Mouse (Mus musculus) large intestine, adult 2 months (tissue): ENCODE results near the gene Gpatch1. TPM values are rescaled to one million over a fixed set of nuclear protein-coding genes. Genes with fewer than 3 reads are reported as not detected.
"Not testable (repeated sequence)": the region's sequence is repeated elsewhere in the genome, so short reads cannot be mapped to it uniquely, and the experiment has no call there.

Experiments
- DNase-seq: peaks from one replicate; pipeline ENCODE4 v3.0.0-alpha.2; 2012; ENCODE audit warnings: low read depth, low spot score
- WGBS: fragments of 180-500 bp; shearing (Covaris S2); methylation state at CpG from one replicate; pipeline ENCODE4 v1.1.7; 2018; 5-methylcytosine and 5-hydroxymethylcytosine counted together
- polyA plus RNA-seq: library from polyadenylated mRNA; depleted of rRNA; stranded (reverse); fragments of >200 nt; gene quantifications from 2 replicates; pipeline ENCODE4 v1.2.3, GENCODE M21; 2012

The Gpatch1 gene
- polyA plus RNA-seq, 1 experiment, result 3.3 TPM

DNA sequence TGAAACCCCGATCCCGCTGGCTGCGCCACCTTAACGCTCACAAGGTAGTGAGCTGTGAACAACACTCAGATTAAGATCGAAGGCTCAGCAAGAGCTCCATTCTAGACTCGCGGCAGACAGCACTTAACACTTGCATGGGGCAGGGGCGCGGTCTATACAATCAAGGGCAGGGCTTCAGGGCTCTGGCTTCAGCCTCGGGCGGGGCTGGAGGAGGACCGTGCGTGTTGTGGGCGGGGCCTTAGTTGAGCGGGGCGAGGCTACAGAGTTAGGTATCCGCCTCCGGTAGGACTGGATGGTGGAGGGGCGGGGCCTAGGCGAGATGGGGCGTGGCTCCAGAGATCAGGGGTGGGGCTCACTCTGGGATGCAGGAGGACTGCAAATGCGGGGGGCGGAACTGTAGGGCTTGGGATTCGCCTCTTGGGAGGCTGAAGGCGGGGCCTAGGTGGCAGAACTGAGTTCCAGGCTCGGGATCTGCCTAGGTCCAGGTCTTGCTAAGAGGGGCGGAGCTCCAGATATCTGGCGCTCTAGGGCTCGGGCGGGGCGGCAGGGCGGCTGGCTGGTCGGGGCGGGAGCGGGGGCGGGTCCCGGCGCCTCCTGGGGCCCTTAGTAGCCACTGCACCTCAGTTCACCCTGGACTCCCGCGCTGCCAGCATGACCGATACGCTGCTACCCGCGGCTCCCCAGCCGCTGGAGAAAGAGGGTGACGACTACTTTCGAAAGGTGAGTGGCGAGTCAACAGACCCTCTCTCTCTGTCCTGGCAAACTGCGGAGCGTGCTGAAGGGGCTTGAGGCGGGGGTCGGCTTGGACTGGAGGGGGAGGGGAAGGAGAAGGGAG, 15.7 kb upstream of the Gpatch1 start, which contains the start of gene Rhpn2:
TSS of gene Rhpn2 (plus strand) at position 479 of the 835 bp plus-strand sequence.
- peak; percentile 95 for DNase-seq
- WGBS, result under 1% methylated on average over 52 of the region's 52 CpGs

DNA sequence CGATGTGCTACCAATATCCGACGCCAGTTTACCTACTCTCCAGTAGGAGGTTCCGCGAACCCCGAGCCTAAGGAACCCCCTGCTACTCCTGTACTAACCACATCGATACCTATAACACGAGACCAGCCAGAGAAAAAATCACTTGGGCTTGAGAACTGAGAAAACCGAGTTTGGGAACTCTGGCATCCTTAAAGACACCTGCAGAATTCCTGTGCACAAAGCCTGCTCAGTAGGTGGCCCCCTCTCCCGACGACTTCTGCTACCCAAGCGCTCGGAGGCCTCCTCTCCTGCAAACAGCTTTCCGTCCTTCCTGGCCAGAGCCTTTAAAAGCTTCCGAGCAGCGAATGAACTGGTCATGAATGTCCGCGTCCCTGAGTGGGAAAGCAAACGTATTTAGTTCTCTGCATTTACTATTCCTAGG, 15.0 kb upstream of the Gpatch1 start:
- 1% methylated on average over 19 of the region's 19 CpGs for WGBS
- no peak for DNase-seq

DNA sequence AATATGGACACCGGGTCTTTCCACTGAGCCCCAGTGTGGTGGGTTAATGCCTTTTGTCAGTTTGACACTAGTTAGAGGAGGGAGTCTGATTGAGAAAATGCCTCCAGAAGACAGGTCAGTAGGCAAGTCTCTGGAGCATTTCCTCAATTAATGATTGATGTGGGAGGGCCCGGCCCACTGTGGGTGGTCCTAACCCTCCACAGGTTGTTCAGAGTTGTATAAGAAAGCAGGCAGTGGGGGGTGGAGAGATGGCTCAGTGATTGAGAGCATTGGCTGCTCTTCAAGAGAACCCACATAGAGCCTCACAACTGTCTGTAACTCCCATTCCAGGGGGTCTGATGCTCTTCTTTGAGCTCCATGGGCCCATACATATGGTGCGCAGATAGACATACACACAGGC, 13.3 kb upstream of the Gpatch1 start:
- DNase-seq, result no peak
- WGBS, result 74% methylated on average over 3 of the region's 3 CpGs

DNA sequence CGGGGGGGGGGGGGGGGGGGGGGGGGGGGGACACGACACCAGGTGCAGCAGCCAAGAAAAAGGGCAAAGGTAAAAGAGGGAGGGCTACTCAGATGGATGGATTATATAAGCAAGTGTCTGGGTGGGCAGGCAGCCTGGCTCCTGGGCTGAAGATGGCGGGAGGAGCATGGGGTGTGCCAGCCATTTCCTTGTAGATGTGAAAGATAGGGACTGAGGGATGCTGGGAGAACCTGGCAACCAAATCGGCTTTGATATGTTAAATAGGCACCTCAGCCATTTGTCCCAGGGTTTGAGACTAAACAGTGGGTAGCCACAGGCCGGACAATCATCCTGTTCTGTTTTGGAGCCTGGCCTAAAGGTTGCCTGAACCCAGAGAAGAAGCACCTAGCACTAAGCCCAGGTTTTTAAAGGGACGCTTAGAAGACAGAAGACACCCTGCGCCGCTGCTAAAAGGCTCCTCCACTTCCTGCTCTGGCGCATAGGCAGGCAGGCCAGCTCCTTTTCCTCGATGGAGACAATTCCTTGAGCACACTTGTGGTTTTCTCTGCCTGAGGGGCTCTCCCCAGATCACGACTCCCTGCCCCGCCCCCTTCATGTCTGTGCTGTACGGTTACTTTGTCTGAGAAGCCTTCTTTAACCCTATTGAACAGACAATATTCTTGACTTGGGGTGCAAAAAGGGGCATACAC, 4.6 kb upstream of the Gpatch1 start:
- DNase-seq, result no peak
- WGBS, result 10% methylated on average over 11 of the region's 13 CpGs

DNA sequence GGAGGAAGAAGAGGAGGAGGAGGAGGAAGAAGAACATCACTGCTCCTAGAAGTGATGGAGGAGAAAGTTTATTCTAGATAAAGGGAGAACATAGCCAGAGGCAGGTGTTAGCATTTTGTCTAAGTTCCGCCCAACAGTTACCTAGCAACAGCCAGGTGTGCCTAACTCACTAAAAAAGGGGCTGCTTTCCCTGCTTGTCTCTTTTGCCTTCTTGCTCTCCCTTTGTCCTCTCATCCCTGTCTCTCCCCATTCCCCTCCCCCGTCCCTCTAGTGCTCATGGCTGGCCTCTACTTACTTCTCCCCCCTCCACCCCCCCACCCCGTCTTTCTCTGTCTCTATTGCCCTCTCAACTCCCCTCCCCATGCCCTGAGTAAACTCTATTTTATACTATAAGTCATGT, 3.9 kb upstream of the Gpatch1 start:
- 26% methylated on average over 3 of the region's 3 CpGs for WGBS
- DNase-seq, result no peak

DNA sequence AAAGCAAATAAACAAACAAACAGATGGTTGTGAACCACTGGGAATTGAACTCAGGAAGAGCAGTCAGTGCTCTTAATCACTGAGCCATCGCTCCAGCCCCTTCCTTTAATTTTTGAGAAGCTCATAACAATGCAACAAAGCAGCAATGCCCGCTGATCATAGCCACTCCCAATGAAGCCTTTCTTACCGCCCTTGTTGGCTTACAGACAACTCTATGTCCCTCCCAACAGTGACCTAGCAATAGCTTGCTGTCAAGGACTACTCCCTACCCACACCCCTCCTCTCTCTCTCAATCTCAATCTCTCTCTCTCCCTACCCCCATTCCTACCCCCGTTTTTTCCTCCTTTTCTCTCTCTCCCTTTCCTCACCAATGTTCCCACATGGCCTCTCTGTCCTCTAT, 1.5 kb upstream of the Gpatch1 start:
- DNase-seq, result no peak
- WGBS, result 33% methylated on average over 4 of the region's 4 CpGs

DNA sequence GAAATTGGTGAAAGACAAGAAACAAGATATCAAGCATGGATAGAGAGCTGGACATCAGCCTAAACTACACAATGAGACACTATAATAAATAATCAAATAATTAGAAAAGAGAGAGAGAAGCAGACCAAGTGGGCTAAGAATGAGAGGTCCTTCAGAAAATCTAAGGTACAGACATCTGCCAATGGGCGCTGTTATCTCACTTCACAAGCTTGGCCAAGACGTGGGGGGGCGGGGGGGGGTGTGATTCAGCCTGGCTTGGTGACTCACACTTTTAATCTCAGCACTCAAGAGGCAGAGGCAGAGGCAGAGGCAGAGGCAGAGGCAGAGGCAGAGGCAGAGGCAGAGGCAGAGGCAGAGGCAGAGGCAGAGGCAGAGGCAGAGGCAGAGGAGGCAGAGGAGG, 981 bp upstream of the Gpatch1 start:
- not testable (repeated sequence) for DNase-seq
- WGBS, result 27% methylated on average over 3 of the region's 3 CpGs

DNA sequence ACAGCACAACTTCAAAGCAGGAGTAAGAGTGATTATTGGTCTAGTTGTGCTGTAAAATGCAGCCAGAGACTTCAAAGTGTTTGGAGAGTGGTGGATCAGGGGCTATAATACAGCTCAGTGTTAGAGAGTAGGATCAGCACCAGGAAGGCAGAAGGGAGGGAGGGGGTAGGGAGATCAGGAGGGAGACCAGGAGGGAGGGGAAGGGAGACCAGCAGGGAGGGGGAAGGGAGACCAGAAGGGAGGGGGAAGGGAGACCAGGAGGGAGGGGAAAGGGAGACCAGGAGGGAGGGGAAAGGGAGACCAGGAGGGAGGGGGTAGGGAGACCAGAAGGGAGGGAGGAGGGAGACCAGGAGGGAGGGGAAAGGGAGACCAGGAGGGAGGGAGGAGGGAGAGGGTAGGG, 4.1 kb downstream of the Gpatch1 start:
- no peak for DNase-seq

DNA sequence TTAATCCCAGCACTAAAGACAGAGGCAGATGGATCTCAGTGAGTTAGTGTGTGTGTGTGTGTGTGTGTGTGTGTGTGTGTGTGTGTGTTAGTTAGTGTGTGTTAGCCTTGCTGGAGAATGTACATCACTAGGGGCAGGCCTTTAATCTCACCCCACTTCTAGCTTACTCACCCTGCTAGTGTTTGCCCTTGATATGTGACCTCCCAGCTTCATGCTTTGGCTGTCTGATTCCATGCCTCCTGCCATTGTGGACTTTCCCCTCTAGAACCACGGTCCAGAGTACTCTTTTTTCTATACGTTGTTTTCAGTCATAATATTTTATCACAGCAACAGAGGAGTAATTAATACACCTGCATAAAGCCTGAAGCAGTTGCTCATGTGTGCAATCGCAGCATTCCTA, 7.0 kb downstream of the Gpatch1 start:
- WGBS, result 65% methylated on average over 3 of the region's 3 CpGs
- DNase-seq, result no peak

DNA sequence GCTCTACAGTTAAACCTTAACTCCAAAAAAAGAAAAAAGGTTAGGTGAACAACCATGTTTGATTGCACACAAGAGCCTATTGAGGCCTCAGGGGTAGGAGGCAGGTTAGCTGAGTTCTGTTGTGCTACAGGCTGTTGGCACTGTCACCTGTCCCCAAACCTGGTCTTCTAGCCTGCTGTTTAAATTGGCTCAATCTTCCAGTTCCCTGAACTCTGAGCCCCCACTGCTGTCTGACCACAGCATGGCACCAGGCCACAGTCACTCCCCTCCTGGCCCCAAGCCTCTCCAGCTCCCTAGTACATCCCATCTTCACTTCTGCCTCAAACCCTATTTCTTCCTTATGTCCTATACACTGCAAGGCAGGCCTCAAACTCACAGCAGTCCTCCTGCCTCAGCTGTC, 17.4 kb downstream of the Gpatch1 start:
- DNase-seq, result no peak

DNA sequence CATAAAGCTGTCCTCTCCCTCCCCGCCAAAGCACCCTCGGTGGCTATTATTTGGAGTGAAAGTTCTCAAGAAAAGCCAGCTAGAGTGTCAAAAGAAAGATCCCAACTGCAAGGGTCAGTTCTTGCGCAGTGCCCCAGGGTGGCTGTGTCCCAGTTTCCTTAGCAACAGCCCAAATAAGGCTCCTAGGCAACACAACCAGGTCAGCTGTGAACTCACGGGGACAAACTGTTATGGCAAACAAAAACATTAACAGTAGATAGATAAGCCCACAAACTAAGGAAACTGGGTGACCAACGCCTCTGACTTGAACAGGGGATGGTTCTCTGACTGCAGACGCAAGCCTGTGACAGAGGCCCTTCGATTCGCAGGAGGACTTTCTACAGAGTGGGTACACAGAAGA, 18.6 kb downstream of the Gpatch1 start:
- WGBS, result 72% methylated on average over 8 of the region's 8 CpGs
- no peak for DNase-seq

DNA sequence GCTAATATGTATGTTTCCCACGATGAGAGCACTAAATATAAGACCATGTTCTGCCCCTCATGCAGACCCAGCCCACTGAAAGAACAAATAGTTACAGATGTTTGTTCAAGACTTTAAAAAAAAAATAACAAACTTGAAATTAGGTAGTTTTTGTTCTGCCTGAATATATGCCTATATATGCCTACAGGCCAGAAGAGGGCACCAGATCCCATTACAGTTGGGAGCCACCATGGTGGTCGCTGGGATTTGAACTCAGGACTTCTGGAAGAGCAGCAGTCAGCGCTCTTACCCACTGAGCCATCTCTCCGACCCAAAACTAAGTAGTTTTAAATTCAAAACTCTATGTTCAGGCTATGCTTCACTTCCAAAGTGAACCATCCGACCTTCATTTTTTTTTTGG, 20.4 kb downstream of the Gpatch1 start:
- no peak for DNase-seq
- WGBS, result 85% methylated on average over 5 of the region's 5 CpGs

DNA sequence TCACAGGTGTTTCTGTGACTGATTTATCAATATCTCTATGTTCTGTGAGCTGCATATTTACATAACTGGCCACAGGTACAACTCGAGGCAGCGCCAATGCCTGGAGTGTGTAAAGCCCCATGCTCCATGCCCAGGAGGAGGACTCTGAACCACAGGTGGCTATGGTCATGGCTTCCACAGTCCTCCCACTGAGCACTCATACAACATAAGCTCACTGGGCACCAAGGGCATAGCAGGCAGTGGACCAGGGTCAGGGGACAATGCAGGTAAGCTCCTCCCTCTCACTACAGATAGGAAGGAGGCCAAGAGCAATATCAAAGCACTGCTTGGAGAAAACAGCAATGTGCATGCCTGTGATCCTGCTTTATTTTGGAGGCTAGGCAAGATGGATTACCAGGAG, 22.6 kb downstream of the Gpatch1 start:
- no peak for DNase-seq
- WGBS, result 87% methylated on average over 2 of the region's 2 CpGs

DNA sequence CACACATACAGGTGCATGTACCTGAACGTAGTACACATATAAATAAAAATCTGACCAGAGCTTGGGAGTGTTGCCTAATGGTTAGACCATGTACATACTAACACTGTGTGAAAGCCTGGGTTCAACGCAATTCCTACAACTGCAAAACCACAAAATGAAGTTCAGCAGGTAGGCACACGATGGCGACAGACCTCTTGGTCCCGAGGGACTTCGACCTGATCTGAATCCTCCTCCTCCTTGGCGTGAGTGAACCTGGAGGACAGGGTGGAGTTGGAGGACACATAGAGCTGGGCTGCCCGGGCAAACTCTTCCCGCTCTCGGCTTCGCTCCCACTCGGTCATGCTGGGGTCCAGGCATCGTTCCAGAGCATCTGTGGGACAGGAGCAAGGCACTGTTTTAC, 24.8 kb downstream of the Gpatch1 start:
- DNase-seq, result no peak
- WGBS, result 79% methylated on average over 13 of the region's 13 CpGs

DNA sequence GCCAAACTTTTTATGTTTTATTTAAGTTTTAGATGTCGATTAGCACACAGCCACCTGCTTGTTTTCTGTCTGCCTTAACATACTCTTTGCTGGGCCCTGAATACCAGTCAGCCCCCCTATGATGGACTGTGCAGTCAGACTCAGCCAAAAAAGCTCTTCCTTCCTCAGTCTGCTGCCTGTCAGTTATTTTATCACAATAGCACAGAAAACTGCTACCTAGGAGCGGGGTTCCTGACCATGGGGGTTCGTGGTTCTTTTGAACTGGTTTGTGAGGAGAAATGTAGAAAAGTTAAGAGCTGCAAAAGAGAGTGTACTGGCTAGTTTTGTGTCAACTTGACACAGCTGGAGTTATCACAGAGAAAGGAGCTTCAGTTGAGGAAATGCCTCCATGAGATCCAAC, 39.3 kb downstream of the Gpatch1 start:
- WGBS, result 73% methylated on average over 3 of the region's 3 CpGs
- no peak for DNase-seq

DNA sequence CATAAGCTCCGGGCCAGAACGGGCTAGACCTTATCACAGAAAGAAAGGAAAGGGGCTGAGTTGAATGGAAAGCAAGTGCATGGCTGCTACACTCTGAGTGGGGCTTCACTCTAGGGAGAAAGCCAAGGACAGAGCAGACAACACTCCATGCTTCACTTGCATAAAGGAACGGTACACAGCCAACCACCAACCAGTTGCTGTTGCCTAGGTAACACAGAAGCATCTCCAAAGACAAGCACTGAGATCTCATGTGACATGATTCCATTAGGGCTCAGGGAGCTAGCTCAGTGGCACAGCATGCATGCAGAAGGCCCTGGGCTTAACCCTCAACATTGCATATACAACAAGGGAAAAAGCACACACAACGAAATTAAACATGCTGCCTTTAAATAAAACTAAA, 40.8 kb downstream of the Gpatch1 start:
- DNase-seq, result no peak
- WGBS, result 89% methylated on average over 4 of the region's 4 CpGs

DNA sequence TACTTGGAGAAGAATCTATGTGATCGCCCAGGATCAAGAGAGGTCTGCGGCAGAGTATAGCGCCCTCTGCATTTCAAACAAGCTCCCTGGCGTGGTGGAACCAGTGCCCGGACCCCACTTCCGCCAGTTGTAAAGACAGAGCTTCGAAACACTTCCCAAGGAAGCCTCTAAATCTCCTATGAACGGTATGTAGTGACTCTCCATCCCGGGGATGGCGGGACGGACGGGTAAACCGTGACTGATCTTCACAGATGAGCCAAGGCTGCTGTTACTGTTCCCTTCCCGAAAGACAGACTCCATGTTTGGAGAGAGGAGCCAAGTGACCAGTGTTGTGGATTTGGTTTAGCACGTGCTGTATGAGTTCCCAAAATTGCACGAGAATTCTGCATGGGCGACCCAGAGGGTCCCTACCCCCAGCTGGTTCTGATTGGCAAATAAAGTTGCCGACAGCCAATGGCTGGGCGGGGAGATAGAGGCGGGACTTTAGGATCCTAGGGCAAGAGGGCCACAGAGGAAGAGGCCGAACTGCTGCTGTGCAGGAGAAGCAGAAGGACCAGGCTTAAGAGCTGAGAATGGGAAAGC, 48.7 kb downstream of the Gpatch1 start:
- 3% methylated on average over 21 of the region's 21 CpGs for whole genome bisulfite sequencing
- DNase-seq, result no peak

DNA sequence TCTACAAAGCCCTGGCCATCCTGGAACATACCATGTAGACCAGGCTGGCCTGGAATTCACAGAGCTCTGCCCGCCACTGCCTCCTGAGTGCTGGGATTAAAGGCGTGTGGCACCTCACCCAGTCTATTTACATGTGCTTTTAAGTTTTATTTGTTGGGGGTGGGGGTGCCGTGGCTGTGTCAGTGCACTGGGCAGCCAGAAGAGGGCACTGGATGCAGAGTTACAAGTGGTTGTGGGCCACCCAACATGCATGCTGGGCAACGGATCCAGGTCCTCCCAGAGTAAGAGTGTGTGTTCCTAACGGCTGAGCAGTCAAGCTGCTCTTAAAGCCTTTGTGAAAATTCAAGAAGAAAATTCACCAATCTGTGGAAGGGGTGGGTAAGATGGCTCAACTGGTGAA, 50.4 kb downstream of the Gpatch1 start:
- WGBS, result 35% methylated on average over 5 of the region's 5 CpGs
- DNase-seq, result no peak

DNA sequence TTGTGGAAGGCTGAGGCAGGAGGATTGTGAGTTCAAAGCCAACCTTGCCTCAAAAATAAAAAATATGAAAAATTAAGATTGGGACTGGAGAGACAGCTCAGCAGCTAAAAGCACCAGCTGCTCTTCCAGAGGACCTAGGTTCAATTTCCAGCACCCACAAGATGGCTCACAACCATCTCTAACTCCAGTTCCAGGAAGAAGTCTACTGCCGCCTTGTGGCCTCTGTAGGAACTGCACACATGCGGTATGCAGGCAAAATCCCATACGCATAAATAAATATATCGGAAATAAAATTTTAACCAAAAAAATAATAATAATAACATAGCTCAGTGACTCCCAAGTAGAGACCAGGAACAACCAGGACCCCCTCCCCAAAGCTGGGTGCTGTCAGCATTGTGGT, 51.6 kb downstream of the Gpatch1 start:
- WGBS, result 82% methylated on average over 4 of the region's 4 CpGs
- no peak for DNase-seq

DNA sequence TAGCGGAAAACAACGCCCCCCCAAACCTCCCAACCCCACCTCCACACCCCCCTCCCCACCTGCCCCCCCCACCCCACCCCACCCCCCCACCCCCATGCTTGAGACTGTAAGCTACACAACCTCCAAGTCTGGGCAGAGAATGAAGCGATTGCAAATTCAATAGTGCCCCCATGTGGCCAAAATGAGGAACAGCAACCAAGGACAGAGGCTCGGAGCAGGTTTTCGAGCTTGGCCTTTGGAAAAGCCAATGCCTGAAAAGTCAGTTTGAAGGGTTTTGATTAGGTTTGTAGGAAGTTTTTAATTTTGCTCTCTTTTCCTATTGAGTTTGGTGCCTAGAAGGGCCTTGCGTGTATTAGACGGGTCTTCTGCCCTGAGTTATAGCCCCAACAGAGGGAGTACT, 53.5 kb downstream of the Gpatch1 start:
- WGBS, result 16% methylated on average over 7 of the region's 7 CpGs
- peak; percentile 36 for DNase-seq
